Mouse (Mus musculus): ENCODE measurements at regions not wholly inside any gene's neighbourhood (a gene's known extent, or its start where the extent isn't known, plus 50 kb on each side); places are given as distances from the start of the nearest gene placed in this dataset.

DNA sequence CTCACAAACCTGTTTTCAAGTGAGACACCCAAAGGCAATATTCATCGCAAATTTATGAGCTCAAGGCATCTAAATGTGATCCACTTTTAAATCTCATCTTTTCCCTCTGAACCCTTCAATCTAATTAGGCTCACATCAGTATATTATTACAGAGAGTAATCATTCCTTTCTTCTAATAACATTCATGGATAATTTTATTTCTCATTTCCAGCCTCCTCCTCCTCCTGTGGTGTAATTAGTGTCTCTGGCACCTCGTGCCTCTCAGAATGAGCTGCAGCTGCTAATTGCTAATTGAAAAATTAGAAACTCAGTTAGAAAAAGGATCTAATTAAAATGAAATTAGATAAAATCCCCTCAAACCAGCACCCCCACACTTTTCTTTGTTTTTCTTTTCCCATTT, 420.5 kb upstream of the Camk1g start:
- 76% methylated on average over 2 of the region's 2 CpGs for WGBS
- no peak overlapping the region for H3K27ac ChIP-seq (ENCODE audit: low read length)
- no peak overlapping the region for H3K9ac ChIP-seq (replicated peaks; ENCODE audit: low read depth, low read length)
- H3K4me2 ChIP-seq (replicated peaks; ENCODE audit: low read depth, low read length), result no peak overlapping the region
- H3K4me1 ChIP-seq (ENCODE audit: control insufficient read depth, insufficient read depth, low read length), result no peaks in the 10 kb centered on the region
- H3K36me3 ChIP-seq (ENCODE audit: control insufficient read depth, insufficient read depth, low read length), result no peaks in the 10 kb centered on the region
- no peak overlapping the region for H3K4me3 ChIP-seq (ENCODE audit: low read depth, low read length)
- ATAC-seq (ENCODE audit: insufficient number of reproducible peaks, insufficient read depth, low FRiP score, low read depth), result no peak
- H3K9me3 ChIP-seq (ENCODE audit: control insufficient read depth, low read depth, low read length), result no peaks in the 10 kb centered on the region
- no peaks in the 10 kb centered on the region for H3K27me3 ChIP-seq (ENCODE audit: control insufficient read depth, insufficient read depth, low read length)

GRCm38 (mm10) chr1:193788496-193788895, 418.4 kb upstream of the Camk1g start:
- no peak for ATAC-seq (ENCODE audit: insufficient number of reproducible peaks, insufficient read depth, low FRiP score, low read depth)
- 80% methylated on average over 2 of the region's 2 CpGs for WGBS
- H3K9ac ChIP-seq (replicated peaks; ENCODE audit: low read depth, low read length), result no peak overlapping the region
- H3K4me3 ChIP-seq (ENCODE audit: low read depth, low read length), result no peak overlapping the region
- no peak overlapping the region for H3K4me2 ChIP-seq (replicated peaks; ENCODE audit: low read depth, low read length)
- no peaks in the 10 kb centered on the region for H3K9me3 ChIP-seq (ENCODE audit: control insufficient read depth, low read depth, low read length)
- no peak overlapping the region for H3K27ac ChIP-seq (ENCODE audit: low read length)
- no peaks in the 10 kb centered on the region for H3K4me1 ChIP-seq (ENCODE audit: control insufficient read depth, insufficient read depth, low read length)
- no peaks in the 10 kb centered on the region for H3K27me3 ChIP-seq (ENCODE audit: control insufficient read depth, insufficient read depth, low read length)
- H3K36me3 ChIP-seq (ENCODE audit: control insufficient read depth, insufficient read depth, low read length), result no peaks in the 10 kb centered on the region

- H3K4me3 ChIP-seq (ENCODE audit: low read depth, low read length), result no peak overlapping the region
- H3K27ac ChIP-seq (ENCODE audit: low read length), result no peak overlapping the region
- no peak overlapping the region for H3K4me2 ChIP-seq (replicated peaks; ENCODE audit: low read depth, low read length)
- no peaks in the 10 kb centered on the region for H3K4me1 ChIP-seq (ENCODE audit: control insufficient read depth, insufficient read depth, low read length)
- H3K36me3 ChIP-seq (ENCODE audit: control insufficient read depth, insufficient read depth, low read length), result no peaks in the 10 kb centered on the region
- no peak overlapping the region for H3K9ac ChIP-seq (replicated peaks; ENCODE audit: low read depth, low read length)
- WGBS, result 59% methylated on average over 1 of the region's 1 CpGs
- H3K27me3 ChIP-seq (ENCODE audit: control insufficient read depth, insufficient read depth, low read length), result no peaks in the 10 kb centered on the region
- H3K9me3 ChIP-seq (ENCODE audit: control insufficient read depth, low read depth, low read length), result no peaks in the 10 kb centered on the region
- no peak for ATAC-seq (ENCODE audit: insufficient number of reproducible peaks, insufficient read depth, low FRiP score, low read depth)
Observed at GRCm38 (mm10) chr1:193787417-193787816, 417.3 kb upstream of the Camk1g start.

DNA sequence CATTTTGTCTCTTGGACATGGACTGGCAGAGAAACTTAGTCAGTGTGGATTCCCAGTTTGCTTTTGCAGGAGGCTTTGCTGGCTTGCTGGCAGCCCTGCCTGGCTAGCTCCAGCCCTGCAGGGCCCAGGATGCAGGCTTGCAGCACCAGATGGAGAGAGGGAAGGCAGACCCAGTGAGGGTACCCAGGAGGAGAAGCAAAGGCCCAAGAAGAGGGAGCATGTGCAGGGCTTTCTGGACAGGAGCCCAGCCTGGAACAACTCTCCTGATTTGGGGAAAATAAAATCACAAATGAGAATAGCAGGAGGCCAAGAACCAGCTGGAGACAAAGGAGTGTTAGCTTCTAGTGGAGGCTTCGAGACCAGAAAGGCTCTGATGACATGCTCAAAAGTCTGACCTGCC, 414.9 kb upstream of the Camk1g start:
- WGBS, result 83% methylated on average over 1 of the region's 1 CpGs
- ATAC-seq (ENCODE audit: insufficient number of reproducible peaks, insufficient read depth, low FRiP score, low read depth), result no peak
- Histone ChIP-seq H3K9me3 (ENCODE audit: control insufficient read depth, low read depth, low read length) (no peaks in the 10 kb centered on the region), H3K4me2 (replicated peaks; ENCODE audit: low read depth, low read length) (no peak overlapping the region), H3K9ac (replicated peaks; ENCODE audit: low read depth, low read length) (no peak overlapping the region), H3K4me3 (ENCODE audit: low read depth, low read length) (no peak overlapping the region), H3K4me1 (ENCODE audit: control insufficient read depth, insufficient read depth, low read length) (no peaks in the 10 kb centered on the region), H3K27ac (ENCODE audit: low read length) (no peak overlapping the region), H3K36me3 (ENCODE audit: control insufficient read depth, insufficient read depth, low read length) (no peaks in the 10 kb centered on the region), H3K27me3 (ENCODE audit: control insufficient read depth, insufficient read depth, low read length) (no peaks in the 10 kb centered on the region)

- no peaks in the 10 kb centered on the region for H3K27me3 ChIP-seq (ENCODE audit: control insufficient read depth, insufficient read depth, low read length)
- WGBS, result 93% methylated on average over 2 of the region's 2 CpGs
- no peaks in the 10 kb centered on the region for H3K36me3 ChIP-seq (ENCODE audit: control insufficient read depth, insufficient read depth, low read length)
- H3K9ac ChIP-seq (replicated peaks; ENCODE audit: low read depth, low read length), result no peak overlapping the region
- H3K4me2 ChIP-seq (replicated peaks; ENCODE audit: low read depth, low read length), result no peak overlapping the region
- no peaks in the 10 kb centered on the region for H3K9me3 ChIP-seq (ENCODE audit: control insufficient read depth, low read depth, low read length)
- H3K4me3 ChIP-seq (ENCODE audit: low read depth, low read length), result no peak overlapping the region
- ATAC-seq (ENCODE audit: insufficient number of reproducible peaks, insufficient read depth, low FRiP score, low read depth), result no peak
- no peak overlapping the region for H3K27ac ChIP-seq (ENCODE audit: low read length)
- no peaks in the 10 kb centered on the region for H3K4me1 ChIP-seq (ENCODE audit: control insufficient read depth, insufficient read depth, low read length)
Observed at GRCm38 (mm10) chr1:193784526-193784925, 414.4 kb upstream of the Camk1g start.

- WGBS, result 69% methylated on average over 1 of the region's 1 CpGs
- H3K9ac ChIP-seq (replicated peaks; ENCODE audit: low read depth, low read length), result no peak overlapping the region
- ATAC-seq (ENCODE audit: insufficient number of reproducible peaks, insufficient read depth, low FRiP score, low read depth), result no peak
Observed at GRCm38 (mm10) chr1:193778181-193778580, 408.1 kb upstream of the Camk1g start.

GRCm38 (mm10) chr1:193769546-193769945, 399.4 kb upstream of the Camk1g start:
- no peak for ATAC-seq (ENCODE audit: insufficient number of reproducible peaks, insufficient read depth, low FRiP score, low read depth)
- Histone ChIP-seq H3K27ac (ENCODE audit: low read length) (no peak overlapping the region), H3K4me2 (replicated peaks; ENCODE audit: low read depth, low read length) (no peak overlapping the region), H3K9ac (replicated peaks; ENCODE audit: low read depth, low read length) (no peak overlapping the region), H3K4me3 (ENCODE audit: low read depth, low read length) (no peak overlapping the region), H3K9me3 (ENCODE audit: control insufficient read depth, low read depth, low read length) (no peaks in the 10 kb centered on the region), H3K27me3 (ENCODE audit: control insufficient read depth, insufficient read depth, low read length) (no peaks in the 10 kb centered on the region), H3K4me1 (ENCODE audit: control insufficient read depth, insufficient read depth, low read length) (no peaks in the 10 kb centered on the region), H3K36me3 (ENCODE audit: control insufficient read depth, insufficient read depth, low read length) (no peaks in the 10 kb centered on the region)
- whole genome bisulfite sequencing, result 78% methylated on average over 4 of the region's 4 CpGs

More at GRCm38 (mm10) chr1:193778181-193778580, 408.1 kb upstream of the Camk1g start:
- Histone ChIP-seq H3K4me1 (ENCODE audit: control insufficient read depth, insufficient read depth, low read length) (no peaks in the 10 kb centered on the region), H3K27ac (ENCODE audit: low read length) (no peak overlapping the region), H3K4me3 (ENCODE audit: low read depth, low read length) (no peak overlapping the region), H3K9me3 (ENCODE audit: control insufficient read depth, low read depth, low read length) (no peaks in the 10 kb centered on the region), H3K27me3 (ENCODE audit: control insufficient read depth, insufficient read depth, low read length) (no peaks in the 10 kb centered on the region), H3K36me3 (ENCODE audit: control insufficient read depth, insufficient read depth, low read length) (no peaks in the 10 kb centered on the region), H3K4me2 (replicated peaks; ENCODE audit: low read depth, low read length) (no peak overlapping the region)

DNA sequence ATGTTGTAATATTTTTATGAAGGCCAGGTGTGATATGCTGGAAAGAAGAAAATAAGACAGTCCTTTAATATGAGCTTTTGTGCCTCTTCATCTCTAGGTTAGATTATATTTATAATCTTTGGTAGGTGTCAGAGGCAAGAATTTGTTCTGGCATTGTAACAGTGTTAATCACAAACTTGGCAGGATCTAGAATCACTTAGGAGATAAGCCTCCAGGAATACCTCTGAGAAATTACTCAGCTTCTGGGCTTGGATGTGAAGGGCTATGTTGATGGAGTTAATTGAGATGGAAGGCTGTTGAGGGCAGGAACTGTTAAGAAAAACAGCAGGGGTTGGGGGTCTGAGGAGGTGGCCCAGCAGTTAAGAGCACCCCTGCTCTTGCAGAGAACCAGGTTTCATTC, 394.0 kb upstream of the Camk1g start:
- Histone ChIP-seq H3K4me2 (replicated peaks; ENCODE audit: low read depth, low read length) (no peak overlapping the region), H3K9me3 (ENCODE audit: control insufficient read depth, low read depth, low read length) (no peaks in the 10 kb centered on the region), H3K36me3 (ENCODE audit: control insufficient read depth, insufficient read depth, low read length) (no peaks in the 10 kb centered on the region), H3K9ac (replicated peaks; ENCODE audit: low read depth, low read length) (no peak overlapping the region), H3K4me3 (ENCODE audit: low read depth, low read length) (no peak overlapping the region), H3K4me1 (ENCODE audit: control insufficient read depth, insufficient read depth, low read length) (no peaks in the 10 kb centered on the region), H3K27ac (ENCODE audit: low read length) (no peak overlapping the region), H3K27me3 (ENCODE audit: control insufficient read depth, insufficient read depth, low read length) (no peaks in the 10 kb centered on the region)
- ATAC-seq (ENCODE audit: insufficient number of reproducible peaks, insufficient read depth, low FRiP score, low read depth), result no peak

- H3K4me2 ChIP-seq (replicated peaks; ENCODE audit: low read depth, low read length), result no peak overlapping the region
- ATAC-seq (ENCODE audit: insufficient number of reproducible peaks, insufficient read depth, low FRiP score, low read depth), result no peak
- 38% methylated on average over 4 of the region's 4 CpGs for WGBS
Observed at GRCm38 (mm10) chr1:193751819-193752251, 381.7 kb upstream of the Camk1g start.

More at GRCm38 (mm10) chr1:193751819-193752251, 381.7 kb upstream of the Camk1g start:
- Histone ChIP-seq H3K4me1 (ENCODE audit: control insufficient read depth, insufficient read depth, low read length) (0 out of 2 replicates have a peak, but pooled peaks cover 2% of the 10 kb centered on the region), H3K27me3 (ENCODE audit: control insufficient read depth, insufficient read depth, low read length) (no peaks in the 10 kb centered on the region), H3K27ac (ENCODE audit: low read length) (no peak overlapping the region), H3K4me3 (ENCODE audit: low read depth, low read length) (no peak overlapping the region), H3K9me3 (ENCODE audit: control insufficient read depth, low read depth, low read length) (no peaks in the 10 kb centered on the region), H3K9ac (replicated peaks; ENCODE audit: low read depth, low read length) (no peak overlapping the region), H3K36me3 (ENCODE audit: control insufficient read depth, insufficient read depth, low read length) (no peaks in the 10 kb centered on the region)

Data from stomach, embryonic 14.5 days (tissue).